20 mouse cellular contexts compared by ENCODE assay signal in genomic region chr6:127364591-127365187, GRCm38 (mm10).
DNase-seq lines count a peak whose midpoint lies in the region; ATAC-seq lines count a peak whose summit lies in the region.
"Had no signal": no experiment of that assay in that cellular context is flagged by ENCODE, and none has a peak within 500 bp of the region (broad histone marks: within the 10 kb centered on the region; RNA-seq: fewer than 3 reads in every experiment).

No protein-coding gene starts in this region.

- no peaks in the 10 kb centered on the region for H3K36me3 ChIP-seq in hindbrain, embryonic 10.5 days
- H3K36me3 ChIP-seq in hindbrain, embryonic 12.5 days: no peaks in the 10 kb centered on the region
- H3K36me3 ChIP-seq in midbrain, embryonic 12.5 days: no peaks in the 10 kb centered on the region
- H3K36me3 ChIP-seq in midbrain, embryonic 16.5 days (ENCODE audit: control insufficient read depth, insufficient read depth, low read length): no peaks in the 10 kb centered on the region
- H3K36me3 ChIP-seq: forebrain, embryonic 15.5 days; hindbrain, embryonic 13.5 days; liver, embryonic 15.5 days; lung, embryonic 15.5 days had no signal

- H3K4me3 ChIP-seq in hindbrain, embryonic 10.5 days: no peak overlapping the region
- H3K4me3 ChIP-seq in hindbrain, embryonic 12.5 days: no peak overlapping the region
- H3K4me3 ChIP-seq in midbrain, embryonic 12.5 days: no peak overlapping the region
- H3K4me3 ChIP-seq in midbrain, embryonic 16.5 days (ENCODE audit: low read depth, low read length): no peak overlapping the region
- H3K4me3 ChIP-seq: forebrain, embryonic 15.5 days; hindbrain, embryonic 13.5 days; liver, embryonic 15.5 days; lung, embryonic 15.5 days had no signal

- H3K27me3 ChIP-seq in hindbrain, embryonic 10.5 days (ENCODE audit: insufficient read depth, poor library complexity, severe bottlenecking): peaks cover 57% of the 10 kb centered on the region
- peaks cover 32% of the 10 kb centered on the region for H3K27me3 ChIP-seq in hindbrain, embryonic 12.5 days
- H3K27me3 ChIP-seq in midbrain, embryonic 12.5 days: peaks cover 37% of the 10 kb centered on the region
- no peaks in the 10 kb centered on the region for H3K27me3 ChIP-seq in midbrain, embryonic 16.5 days (ENCODE audit: control insufficient read depth, insufficient read depth, low read depth, low read length)
- H3K27me3 ChIP-seq: forebrain, embryonic 15.5 days had no signal

- H3K4me1 ChIP-seq in hindbrain, embryonic 10.5 days (replicated peaks): peaks cover 56% of the 10 kb centered on the region
- H3K4me1 ChIP-seq in hindbrain, embryonic 12.5 days: peaks cover 26% of the 10 kb centered on the region
- H3K4me1 ChIP-seq in midbrain, embryonic 12.5 days: peaks cover 45% of the 10 kb centered on the region
- H3K4me1 ChIP-seq in midbrain, embryonic 16.5 days (ENCODE audit: control insufficient read depth, insufficient read depth, low read length): peaks cover 5% of the 10 kb centered on the region; the same call in 1 of the 2 replicates
- H3K4me1 ChIP-seq: liver, embryonic 15.5 days had no signal

- H3K9me3 ChIP-seq in hindbrain, embryonic 10.5 days: no peaks in the 10 kb centered on the region
- H3K9me3 ChIP-seq in hindbrain, embryonic 12.5 days (replicated peaks): no peaks in the 10 kb centered on the region
- no peaks in the 10 kb centered on the region for H3K9me3 ChIP-seq in midbrain, embryonic 12.5 days
- no peaks in the 10 kb centered on the region for H3K9me3 ChIP-seq in midbrain, embryonic 16.5 days (replicated peaks; ENCODE audit: control insufficient read depth, low read length, poor library complexity, severe bottlenecking)
- H3K9me3 ChIP-seq: forebrain, embryonic 15.5 days; hindbrain, embryonic 13.5 days; liver, embryonic 15.5 days; lung, embryonic 15.5 days had no signal

- peak overlapping the region; percentile 84 for H3K27ac ChIP-seq in hindbrain, embryonic 10.5 days
- H3K27ac ChIP-seq in hindbrain, embryonic 12.5 days: no peak overlapping the region
- peak overlapping the region; percentile 64; the same call in 1 of the 2 replicates for H3K27ac ChIP-seq in midbrain, embryonic 12.5 days (replicated peaks)
- H3K27ac ChIP-seq in midbrain, embryonic 16.5 days (ENCODE audit: low read length): no peak overlapping the region
- H3K27ac ChIP-seq: hindbrain, embryonic 13.5 days; liver, embryonic 15.5 days; lung, embryonic 15.5 days had no signal

- DNase-seq in adrenal gland, postnatal 14 days: peak; percentile 17
- DNase-seq in adrenal gland, adult 18-20 months (ENCODE audit: low spot score in 2 of 2): no peak
- no peak for DNase-seq in hindbrain, embryonic 10.5 days (ENCODE audit: low spot score)
- peak; percentile 55 for DNase-seq in ZHBTc4 (ENCODE audit: low read depth, low spot score)
- DNase-seq in yolk sac, embryonic 10.5 days (ENCODE audit: low spot score): no peak
- DNase-seq: cerebellum, adult 11-12 months; gastrocnemius, postnatal 25 days; heart, adult 18-20 months; heart, postnatal 14 days; kidney, postnatal 14 days; midbrain, embryonic 14.5 days; right cerebral cortex, postnatal 14 days had no signal

- no peak overlapping the region for H3K9ac ChIP-seq in hindbrain, embryonic 12.5 days
- no peak overlapping the region for H3K9ac ChIP-seq in midbrain, embryonic 12.5 days (replicated peaks)
- H3K9ac ChIP-seq in midbrain, embryonic 16.5 days (ENCODE audit: low read depth, low read length): no peak overlapping the region
- H3K9ac ChIP-seq: forebrain, embryonic 15.5 days; hindbrain, embryonic 13.5 days; liver, embryonic 15.5 days; lung, embryonic 15.5 days had no signal

- ATAC-seq in hindbrain, embryonic 12.5 days (ENCODE audit: low FRiP score): no peak
- ATAC-seq in midbrain, embryonic 12.5 days (ENCODE audit: low FRiP score, low read depth): no peak
- no peak for ATAC-seq in midbrain, embryonic 16.5 days
- ATAC-seq: forebrain, embryonic 15.5 days; intestine, postnatal 0 days had no signal

- no peak overlapping the region for H3K4me2 ChIP-seq in hindbrain, embryonic 12.5 days (replicated peaks)
- H3K4me2 ChIP-seq in midbrain, embryonic 12.5 days (replicated peaks): no peak overlapping the region
- no peak overlapping the region for H3K4me2 ChIP-seq in midbrain, embryonic 16.5 days (ENCODE audit: low read length)
- H3K4me2 ChIP-seq: forebrain, embryonic 15.5 days; hindbrain, embryonic 13.5 days; liver, embryonic 15.5 days; lung, embryonic 15.5 days had no signal

- WGBS in hindbrain, embryonic 10.5 days: 31% methylated on average over 5 of the region's 5 CpGs
- WGBS in hindbrain, embryonic 12.5 days: 37% methylated on average over 5 of the region's 5 CpGs
- WGBS in midbrain, embryonic 12.5 days: 30% methylated on average over 5 of the region's 5 CpGs
- WGBS in midbrain, embryonic 16.5 days: 44% methylated on average over 5 of the region's 5 CpGs

Comparison
In these comparisons a context has a peak if more than half of its experiments do, and no peak if none do; other contexts are left out.
1. DNase-seq: peak in adrenal gland, postnatal 14 days (single experiment) and ZHBTc4 (single experiment); none in adrenal gland, adult 18-20 months (0 of 2), hindbrain, embryonic 10.5 days (single experiment) and yolk sac, embryonic 10.5 days (single experiment).
2. H3K27ac ChIP-seq: peak in hindbrain, embryonic 10.5 days (single experiment) and midbrain, embryonic 12.5 days (single experiment); none in hindbrain, embryonic 12.5 days (single experiment) and midbrain, embryonic 16.5 days (single experiment).